Mouse (Mus musculus): Measurements from ENCODE around the gene Lypd6b. TPM values are rescaled to one million over a fixed set of nuclear protein-coding genes. Genes with fewer than 3 reads are reported as not detected.
A peak's percentile ranks its signal among the peaks of the same experiment; 100 is the strongest.

Gene Lypd6b
- polyA plus RNA-seq, 1 experiment, result 6.0 TPM

DNA sequence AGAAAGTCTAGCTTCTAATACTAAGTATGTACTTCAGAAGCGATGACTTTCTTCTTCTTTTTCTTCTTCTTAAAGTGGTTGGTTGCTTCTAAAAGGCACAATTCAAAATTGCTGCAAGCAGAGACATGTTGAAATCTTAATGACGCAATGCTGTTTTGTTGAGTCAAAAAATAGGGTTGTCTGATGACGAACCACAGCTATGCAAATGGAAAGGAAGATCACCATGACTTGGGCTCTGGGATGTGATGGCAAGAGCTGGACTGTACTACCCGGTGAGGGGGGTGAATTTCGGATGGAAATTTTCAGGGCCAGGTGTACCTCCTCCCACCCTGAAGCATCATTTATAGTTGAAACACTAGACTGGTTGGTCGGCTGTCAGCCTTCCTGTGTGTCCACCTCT is 22.0 kb downstream of the Lypd6b start:
- H3K27me3 ChIP-seq (ENCODE audit: control insufficient read depth, insufficient read depth, low read length, poor library complexity, severe bottlenecking), result no peaks in the 10 kb centered on the region

DNA sequence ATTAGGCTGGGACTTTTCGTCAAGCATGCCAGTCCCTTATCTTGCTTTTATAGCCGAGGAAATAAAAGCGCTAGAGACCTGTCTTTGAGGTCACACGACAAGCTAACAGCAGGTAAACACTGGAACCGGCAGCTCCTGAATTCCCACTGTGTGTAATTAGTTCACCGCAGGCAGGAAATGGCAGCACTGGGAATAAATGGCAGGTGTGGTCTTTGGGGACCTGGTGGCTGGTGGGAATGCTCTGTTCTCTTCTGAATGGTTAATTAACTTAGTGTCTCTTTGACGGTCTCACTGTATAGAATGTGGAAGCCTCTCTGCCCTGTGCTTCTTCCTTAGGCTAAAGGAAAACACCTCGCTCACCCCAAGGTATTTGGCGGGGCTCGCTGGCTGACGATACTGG is 23.9 kb downstream of the Lypd6b start:
- TF ChIP-seq EP300 (IDR thresholded peaks at IDR 0.05; ENCODE audit: insufficient read depth, low read depth, low read length), result peak; percentile 69; the same call in 1 of the 2 replicates
- no peak for TF ChIP-seq CTCF (IDR thresholded peaks at IDR 0.05; ENCODE audit: low read depth, low read length)
- Histone ChIP-seq H3K27ac (ENCODE audit: insufficient read depth, low read length) (peak overlapping the region; percentile 71; the same call in 1 of the 2 replicates), H3K4me1 (ENCODE audit: control insufficient read depth, insufficient read depth, low read length) (peaks cover 9% of the 10 kb centered on the region), H3K9ac (ENCODE audit: low read depth, poor library complexity, severe bottlenecking) (no peak overlapping the region), H3K4me3 (ENCODE audit: low read depth, low read length) (no peak overlapping the region), H3K27me3 (ENCODE audit: control insufficient read depth, insufficient read depth, low read length, poor library complexity, severe bottlenecking) (no peaks in the 10 kb centered on the region), H3K9me3 (replicated peaks; ENCODE audit: control insufficient read depth, insufficient read depth, low read length, poor library complexity, severe bottlenecking) (no peaks in the 10 kb centered on the region), H3K36me3 (ENCODE audit: control insufficient read depth, insufficient read depth, low read length, poor library complexity, severe bottlenecking) (no peaks in the 10 kb centered on the region)

More for the DNA sequence above, 22.0 kb downstream of the Lypd6b start:
- Histone ChIP-seq H3K4me3 (ENCODE audit: low read depth, low read length) (no peak overlapping the region), H3K9me3 (replicated peaks; ENCODE audit: control insufficient read depth, insufficient read depth, low read length, poor library complexity, severe bottlenecking) (no peaks in the 10 kb centered on the region), H3K4me1 (ENCODE audit: control insufficient read depth, insufficient read depth, low read length) (peaks cover 9% of the 10 kb centered on the region), H3K27ac (ENCODE audit: insufficient read depth, low read length) (no peak overlapping the region), H3K36me3 (ENCODE audit: control insufficient read depth, insufficient read depth, low read length, poor library complexity, severe bottlenecking) (no peaks in the 10 kb centered on the region), H3K9ac (ENCODE audit: low read depth, poor library complexity, severe bottlenecking) (no peak overlapping the region)
- TF ChIP-seq CTCF (IDR thresholded peaks at IDR 0.05; ENCODE audit: low read depth, low read length) (no peak), EP300 (IDR thresholded peaks at IDR 0.05; ENCODE audit: insufficient read depth, low read depth, low read length) (no peak), POLR2A (IDR thresholded peaks at IDR 0.05; ENCODE audit: insufficient read depth, low read length) (no peak)

DNA sequence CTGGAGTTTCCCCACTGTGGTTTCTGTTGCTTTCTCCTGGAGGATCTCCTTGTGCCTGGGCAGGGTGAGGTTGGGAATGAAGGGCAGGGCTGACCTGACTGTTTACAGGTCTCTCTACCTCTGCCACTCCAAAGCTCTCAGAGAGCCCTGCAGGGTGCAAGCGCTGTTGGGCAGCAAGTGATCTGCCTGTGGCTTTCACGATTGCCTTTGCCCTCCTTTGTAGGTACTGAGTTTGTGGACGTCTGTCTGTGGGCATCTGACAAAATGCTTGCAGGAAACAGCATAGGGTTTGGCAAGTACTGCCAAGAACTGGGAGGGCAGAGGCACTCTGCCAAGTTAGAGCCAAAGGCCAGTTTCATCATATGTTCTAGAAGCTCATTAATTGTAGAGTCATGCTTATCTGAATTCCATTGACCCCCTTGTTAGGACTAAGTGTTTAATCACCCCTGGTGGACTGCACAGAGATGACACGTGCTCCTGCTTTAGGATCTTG is 24.4 kb downstream of the Lypd6b start:
- no peak overlapping the region for H3K9ac ChIP-seq (ENCODE audit: low read depth, poor library complexity, severe bottlenecking)
- peaks cover 9% of the 10 kb centered on the region for H3K4me1 ChIP-seq (ENCODE audit: control insufficient read depth, insufficient read depth, low read length)
- no peaks in the 10 kb centered on the region for H3K9me3 ChIP-seq (replicated peaks; ENCODE audit: control insufficient read depth, insufficient read depth, low read length, poor library complexity, severe bottlenecking)
- no peaks in the 10 kb centered on the region for H3K27me3 ChIP-seq (ENCODE audit: control insufficient read depth, insufficient read depth, low read length, poor library complexity, severe bottlenecking)
- no peaks in the 10 kb centered on the region for H3K36me3 ChIP-seq (ENCODE audit: control insufficient read depth, insufficient read depth, low read length, poor library complexity, severe bottlenecking)
- no peak overlapping the region for H3K4me3 ChIP-seq (ENCODE audit: low read depth, low read length)
- TF ChIP-seq CTCF (IDR thresholded peaks at IDR 0.05; ENCODE audit: low read depth, low read length), result no peak
- TF ChIP-seq POLR2A (IDR thresholded peaks at IDR 0.05; ENCODE audit: insufficient read depth, low read length), result no peak
- TF ChIP-seq EP300 (IDR thresholded peaks at IDR 0.05; ENCODE audit: insufficient read depth, low read depth, low read length), result no peak
- H3K27ac ChIP-seq (ENCODE audit: insufficient read depth, low read length), result peak overlapping the region; percentile 71

DNA sequence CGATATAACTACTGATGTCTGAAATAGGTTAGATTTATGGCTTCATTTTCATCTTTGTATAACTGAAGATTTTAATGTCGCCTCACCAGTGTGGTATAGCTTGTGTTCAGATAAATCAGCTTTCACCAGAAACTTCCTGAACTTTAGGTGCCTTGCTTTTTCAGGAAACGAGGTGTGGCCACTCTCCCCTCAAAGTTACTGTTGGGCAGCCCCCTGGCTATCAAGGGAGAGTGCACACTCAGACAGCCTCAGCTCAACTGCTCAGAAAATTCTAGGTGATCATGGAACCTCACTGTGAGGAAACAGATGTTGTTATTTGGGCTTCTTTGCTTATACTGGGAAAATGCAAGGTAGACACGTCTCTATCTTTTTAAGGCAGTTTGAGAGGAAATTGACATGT is 25.7 kb downstream of the Lypd6b start:
- TF ChIP-seq EP300 (IDR thresholded peaks at IDR 0.05; ENCODE audit: insufficient read depth, low read depth, low read length), result no peak

DNA sequence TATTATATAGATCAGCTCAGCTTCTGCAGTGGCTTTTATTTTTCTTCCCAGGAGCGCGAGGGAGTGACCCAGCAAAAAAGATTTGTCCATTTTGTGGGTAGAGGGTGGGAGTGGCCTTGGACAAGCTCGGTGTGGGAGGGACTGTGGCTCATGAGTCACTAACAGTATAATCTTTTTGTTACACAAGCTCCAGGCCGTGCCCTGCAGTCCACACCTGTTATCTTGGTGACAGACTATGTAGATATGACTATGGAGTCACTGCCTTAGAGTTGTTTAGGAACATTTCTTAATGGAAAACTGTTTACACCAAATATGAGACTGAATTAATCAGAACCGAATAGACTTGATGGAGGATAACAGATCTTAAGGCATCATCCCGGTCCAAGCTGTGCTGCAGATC is 26.5 kb downstream of the Lypd6b start:
- no peak for TF ChIP-seq CTCF (IDR thresholded peaks at IDR 0.05; ENCODE audit: low read depth, low read length)
- TF ChIP-seq POLR2A (IDR thresholded peaks at IDR 0.05; ENCODE audit: insufficient read depth, low read length), result no peak
- no peak for TF ChIP-seq EP300 (IDR thresholded peaks at IDR 0.05; ENCODE audit: insufficient read depth, low read depth, low read length)
- no peak overlapping the region for H3K27ac ChIP-seq (ENCODE audit: insufficient read depth, low read length)
- no peak overlapping the region for H3K9ac ChIP-seq (ENCODE audit: low read depth, poor library complexity, severe bottlenecking)
- peaks cover 6% of the 10 kb centered on the region for H3K4me1 ChIP-seq (ENCODE audit: control insufficient read depth, insufficient read depth, low read length)
- H3K27me3 ChIP-seq (ENCODE audit: control insufficient read depth, insufficient read depth, low read length, poor library complexity, severe bottlenecking), result no peaks in the 10 kb centered on the region
- no peak overlapping the region for H3K4me3 ChIP-seq (ENCODE audit: low read depth, low read length)
- no peaks in the 10 kb centered on the region for H3K9me3 ChIP-seq (replicated peaks; ENCODE audit: control insufficient read depth, insufficient read depth, low read length, poor library complexity, severe bottlenecking)
- H3K36me3 ChIP-seq (ENCODE audit: control insufficient read depth, insufficient read depth, low read length, poor library complexity, severe bottlenecking), result no peaks in the 10 kb centered on the region

More for the DNA sequence above, 25.7 kb downstream of the Lypd6b start:
- Histone ChIP-seq H3K9me3 (replicated peaks; ENCODE audit: control insufficient read depth, insufficient read depth, low read length, poor library complexity, severe bottlenecking) (no peaks in the 10 kb centered on the region), H3K36me3 (ENCODE audit: control insufficient read depth, insufficient read depth, low read length, poor library complexity, severe bottlenecking) (no peaks in the 10 kb centered on the region), H3K4me1 (ENCODE audit: control insufficient read depth, insufficient read depth, low read length) (peaks cover 9% of the 10 kb centered on the region), H3K27ac (ENCODE audit: insufficient read depth, low read length) (no peak overlapping the region), H3K27me3 (ENCODE audit: control insufficient read depth, insufficient read depth, low read length, poor library complexity, severe bottlenecking) (no peaks in the 10 kb centered on the region), H3K9ac (ENCODE audit: low read depth, poor library complexity, severe bottlenecking) (no peak overlapping the region), H3K4me3 (ENCODE audit: low read depth, low read length) (no peak overlapping the region)

DNA sequence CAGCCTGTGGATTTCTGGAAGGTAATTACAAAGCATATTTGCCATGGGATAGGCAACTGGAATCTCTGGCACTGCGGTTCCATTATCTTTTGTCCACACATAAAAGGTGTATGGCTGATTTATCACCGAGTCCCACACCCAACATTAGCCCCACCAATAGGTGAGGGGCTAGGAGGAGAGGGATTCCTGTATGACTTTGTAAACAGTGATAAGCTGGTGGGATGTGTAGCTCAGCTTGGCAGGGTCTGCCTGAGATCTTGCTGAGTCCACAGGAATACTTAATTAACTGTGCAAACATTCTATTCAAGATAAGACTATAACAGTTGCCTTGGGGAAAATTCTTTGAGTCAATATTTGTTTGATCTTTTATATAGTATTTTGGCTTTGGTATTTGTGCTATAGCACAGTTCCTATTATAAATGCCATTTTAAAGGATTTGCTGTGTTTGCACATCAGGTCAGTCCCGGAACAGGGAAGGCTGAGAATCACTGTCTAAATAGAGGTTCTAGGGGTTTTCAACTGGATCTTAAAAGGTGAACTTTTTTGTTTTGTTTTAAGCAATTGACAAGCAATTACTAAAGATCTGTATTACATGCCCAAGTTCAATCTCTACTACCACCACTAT is 28.3 kb downstream of the Lypd6b start:
- no peak overlapping the region for H3K4me3 ChIP-seq (ENCODE audit: low read depth, low read length)
- H3K9me3 ChIP-seq (replicated peaks; ENCODE audit: control insufficient read depth, insufficient read depth, low read length, poor library complexity, severe bottlenecking), result no peaks in the 10 kb centered on the region
- H3K9ac ChIP-seq (ENCODE audit: low read depth, poor library complexity, severe bottlenecking), result no peak overlapping the region
- H3K27ac ChIP-seq (ENCODE audit: insufficient read depth, low read length), result no peak overlapping the region
- no peaks in the 10 kb centered on the region for H3K27me3 ChIP-seq (ENCODE audit: control insufficient read depth, insufficient read depth, low read length, poor library complexity, severe bottlenecking)
- H3K36me3 ChIP-seq (ENCODE audit: control insufficient read depth, insufficient read depth, low read length, poor library complexity, severe bottlenecking), result no peaks in the 10 kb centered on the region
- TF ChIP-seq CTCF (IDR thresholded peaks at IDR 0.05; ENCODE audit: low read depth, low read length) (no peak), EP300 (IDR thresholded peaks at IDR 0.05; ENCODE audit: insufficient read depth, low read depth, low read length) (no peak), POLR2A (IDR thresholded peaks at IDR 0.05; ENCODE audit: insufficient read depth, low read length) (no peak)
- H3K4me1 ChIP-seq (ENCODE audit: control insufficient read depth, insufficient read depth, low read length), result peaks cover 4% of the 10 kb centered on the region

Data from ES-Bruce4 (cell line).